Mouse (Mus musculus): ENCODE results near the gene Wipi1. TPM values are rescaled to one million over a fixed set of nuclear protein-coding genes. Genes with fewer than 3 reads are reported as not detected.

Gene Wipi1
- total and polyA plus RNA-seq, 2 experiments: 7.3 to 8.5 TPM

- Histone ChIP-seq H3K36me3 (ENCODE audit: control insufficient read depth, insufficient read depth, low read length) (no peaks in the 10 kb centered on the region), H3K4me1 (ENCODE audit: control insufficient read depth, insufficient read depth, low read length) (peaks cover 9% of the 10 kb centered on the region), H3K27ac (replicated peaks; ENCODE audit: insufficient read depth, low read depth, low read length) (peak overlapping the region; percentile 64), H3K79me2 (ENCODE audit: control insufficient read depth, insufficient read depth, low read length) (no peaks in the 10 kb centered on the region), H3K27me3 (ENCODE audit: control insufficient read depth, insufficient read depth, low read length) (no peaks in the 10 kb centered on the region), H3K9ac (ENCODE audit: low read depth, low read length) (no peak overlapping the region), H3K4me3 (ENCODE audit: insufficient read depth, low read depth, low read length) (no peak overlapping the region)
- 35% methylated on average over 5 of the region's 5 CpGs for WGBS
- peak; percentile 72 for DNase-seq (ENCODE audit: extremely low read depth, low read depth, low spot score)
- TF ChIP-seq CTCF (IDR thresholded peaks at IDR 0.05; ENCODE audit: low read depth, low read length): no peak
- TF ChIP-seq POLR2A (IDR thresholded peaks at IDR 0.05; ENCODE audit: extremely low read depth, insufficient read depth, low read length): no peak
Measured at GRCm38 (mm10) chr11:109641498-109642222, 29.9 kb upstream of the Wipi1 start.

- no peaks in the 10 kb centered on the region for H3K4me1 ChIP-seq (ENCODE audit: control insufficient read depth, insufficient read depth, low read length)
- H3K9ac ChIP-seq (ENCODE audit: low read depth, low read length): no peak overlapping the region
- no peaks in the 10 kb centered on the region for H3K27me3 ChIP-seq (ENCODE audit: control insufficient read depth, insufficient read depth, low read length)
- no peak overlapping the region for H3K27ac ChIP-seq (replicated peaks; ENCODE audit: insufficient read depth, low read depth, low read length)
- WGBS: 31% methylated on average over 6 of the region's 6 CpGs
- no peak overlapping the region for H3K4me3 ChIP-seq (ENCODE audit: insufficient read depth, low read depth, low read length)
- no peak for TF ChIP-seq CTCF (IDR thresholded peaks at IDR 0.05; ENCODE audit: low read depth, low read length)
- TF ChIP-seq POLR2A (IDR thresholded peaks at IDR 0.05; ENCODE audit: extremely low read depth, insufficient read depth, low read length): no peak
- H3K36me3 ChIP-seq (ENCODE audit: control insufficient read depth, insufficient read depth, low read length): no peaks in the 10 kb centered on the region
- no peaks in the 10 kb centered on the region for H3K79me2 ChIP-seq (ENCODE audit: control insufficient read depth, insufficient read depth, low read length)
- no peak for DNase-seq (ENCODE audit: extremely low read depth, low read depth, low spot score)
Measured at GRCm38 (mm10) chr11:109635871-109636395, 24.2 kb upstream of the Wipi1 start.

DNA sequence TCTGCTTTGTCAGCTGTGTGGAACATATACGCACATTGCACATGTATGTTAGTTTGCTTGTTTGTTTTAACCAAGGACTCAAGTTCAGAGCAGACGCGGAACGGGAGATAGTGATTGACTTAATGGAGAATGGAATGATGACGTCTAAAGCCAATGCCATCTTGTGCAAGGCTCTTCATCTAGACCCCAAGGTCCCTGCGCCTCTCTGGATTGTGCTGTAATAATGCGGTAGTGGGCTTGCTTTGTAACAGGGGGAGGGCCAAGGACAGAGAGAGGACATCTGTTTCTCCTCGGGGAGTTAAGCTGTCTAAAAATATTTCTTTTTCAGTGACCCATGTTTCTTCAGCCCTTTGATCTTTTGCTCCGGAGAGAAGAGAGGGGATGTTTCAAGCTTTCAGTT, 23.2 kb upstream of the Wipi1 start:
- Histone ChIP-seq H3K79me2 (ENCODE audit: control insufficient read depth, insufficient read depth, low read length) (no peaks in the 10 kb centered on the region), H3K4me3 (ENCODE audit: insufficient read depth, low read depth, low read length) (no peak overlapping the region), H3K27me3 (ENCODE audit: control insufficient read depth, insufficient read depth, low read length) (no peaks in the 10 kb centered on the region), H3K9ac (ENCODE audit: low read depth, low read length) (no peak overlapping the region), H3K4me1 (ENCODE audit: control insufficient read depth, insufficient read depth, low read length) (no peaks in the 10 kb centered on the region), H3K27ac (replicated peaks; ENCODE audit: insufficient read depth, low read depth, low read length) (no peak overlapping the region), H3K36me3 (ENCODE audit: control insufficient read depth, insufficient read depth, low read length) (no peaks in the 10 kb centered on the region)
- DNase-seq (ENCODE audit: extremely low read depth, low read depth, low spot score): no peak
- WGBS: 81% methylated on average over 9 of the region's 9 CpGs
- TF ChIP-seq POLR2A (IDR thresholded peaks at IDR 0.05; ENCODE audit: extremely low read depth, insufficient read depth, low read length): no peak
- no peak for TF ChIP-seq CTCF (IDR thresholded peaks at IDR 0.05; ENCODE audit: low read depth, low read length)

GRCm38 (mm10) chr11:109629021-109629521, 17.3 kb upstream of the Wipi1 start:
- WGBS: 82% methylated on average over 10 of the region's 10 CpGs
- H3K4me3 ChIP-seq (ENCODE audit: insufficient read depth, low read depth, low read length): no peak overlapping the region
- no peaks in the 10 kb centered on the region for H3K79me2 ChIP-seq (ENCODE audit: control insufficient read depth, insufficient read depth, low read length)
- H3K4me1 ChIP-seq (ENCODE audit: control insufficient read depth, insufficient read depth, low read length): no peaks in the 10 kb centered on the region
- DNase-seq (ENCODE audit: extremely low read depth, low read depth, low spot score): no peak
- H3K9ac ChIP-seq (ENCODE audit: low read depth, low read length): no peak overlapping the region
- no peak overlapping the region for H3K27ac ChIP-seq (replicated peaks; ENCODE audit: insufficient read depth, low read depth, low read length)
- no peak for TF ChIP-seq POLR2A (IDR thresholded peaks at IDR 0.05; ENCODE audit: extremely low read depth, insufficient read depth, low read length)
- no peak for TF ChIP-seq CTCF (IDR thresholded peaks at IDR 0.05; ENCODE audit: low read depth, low read length)
- H3K27me3 ChIP-seq (ENCODE audit: control insufficient read depth, insufficient read depth, low read length): no peaks in the 10 kb centered on the region
- H3K36me3 ChIP-seq (ENCODE audit: control insufficient read depth, insufficient read depth, low read length): no peaks in the 10 kb centered on the region

GRCm38 (mm10) chr11:109628099-109628498, 16.3 kb upstream of the Wipi1 start:
- Histone ChIP-seq H3K36me3 (ENCODE audit: control insufficient read depth, insufficient read depth, low read length) (no peaks in the 10 kb centered on the region), H3K27me3 (ENCODE audit: control insufficient read depth, insufficient read depth, low read length) (no peaks in the 10 kb centered on the region), H3K27ac (replicated peaks; ENCODE audit: insufficient read depth, low read depth, low read length) (no peak overlapping the region), H3K4me1 (ENCODE audit: control insufficient read depth, insufficient read depth, low read length) (no peaks in the 10 kb centered on the region), H3K79me2 (ENCODE audit: control insufficient read depth, insufficient read depth, low read length) (no peaks in the 10 kb centered on the region), H3K9ac (ENCODE audit: low read depth, low read length) (no peak overlapping the region), H3K4me3 (ENCODE audit: insufficient read depth, low read depth, low read length) (no peak overlapping the region)
- no peak for DNase-seq (ENCODE audit: extremely low read depth, low read depth, low spot score)
- TF ChIP-seq CTCF (IDR thresholded peaks at IDR 0.05; ENCODE audit: low read depth, low read length): no peak
- TF ChIP-seq POLR2A (IDR thresholded peaks at IDR 0.05; ENCODE audit: extremely low read depth, insufficient read depth, low read length): no peak
- WGBS: 81% methylated on average over 3 of the region's 3 CpGs

- peak; percentile 28; the same call in 1 of the 2 replicates for TF ChIP-seq CTCF (IDR thresholded peaks at IDR 0.05; ENCODE audit: low read depth, low read length)
- TF ChIP-seq POLR2A (IDR thresholded peaks at IDR 0.05; ENCODE audit: extremely low read depth, insufficient read depth, low read length): no peak
- no peaks in the 10 kb centered on the region for H3K36me3 ChIP-seq (ENCODE audit: control insufficient read depth, insufficient read depth, low read length)
- H3K79me2 ChIP-seq (ENCODE audit: control insufficient read depth, insufficient read depth, low read length): no peaks in the 10 kb centered on the region
- 92% methylated on average over 4 of the region's 4 CpGs for WGBS
- no peaks in the 10 kb centered on the region for H3K27me3 ChIP-seq (ENCODE audit: control insufficient read depth, insufficient read depth, low read length)
- H3K4me3 ChIP-seq (ENCODE audit: insufficient read depth, low read depth, low read length): no peak overlapping the region
- H3K27ac ChIP-seq (replicated peaks; ENCODE audit: insufficient read depth, low read depth, low read length): no peak overlapping the region
- H3K4me1 ChIP-seq (ENCODE audit: control insufficient read depth, insufficient read depth, low read length): no peaks in the 10 kb centered on the region
- DNase-seq (ENCODE audit: extremely low read depth, low read depth, low spot score): no peak
- no peak overlapping the region for H3K9ac ChIP-seq (ENCODE audit: low read depth, low read length)
Measured at GRCm38 (mm10) chr11:109627648-109628047, 15.9 kb upstream of the Wipi1 start.
